Mouse (Mus musculus): Measurements from ENCODE around the gene Kera. TPM values are rescaled to one million over a fixed set of nuclear protein-coding genes. Genes with fewer than 3 reads are reported as not detected.

Gene Kera
- total RNA-seq (2017), result not detected in 2 replicates

DNA sequence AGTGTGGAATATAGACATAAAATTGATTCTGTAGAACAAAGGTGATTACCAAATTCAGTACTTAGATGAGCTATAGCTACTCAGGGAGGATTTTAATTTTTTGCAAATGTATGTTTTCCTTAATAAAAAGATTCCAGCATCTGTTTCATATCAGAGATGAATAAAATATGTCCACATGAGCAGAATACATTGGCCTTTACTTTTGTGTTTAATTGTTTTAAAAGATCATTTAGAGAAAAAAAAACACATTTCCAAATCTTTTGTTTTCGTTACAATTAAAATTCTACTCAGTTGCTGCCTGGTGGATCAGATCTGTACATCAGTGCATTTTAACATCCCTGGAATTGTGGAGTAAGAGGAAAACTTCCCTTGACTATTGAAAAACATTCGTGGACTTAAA lies at the start of gene Kera:
Gene Kera, plus strand, starts transcription at position 301 of the 400 bp plus-strand sequence.
- ATAC-seq (ENCODE audit: extremely low read depth, insufficient number of reproducible peaks, low FRiP score, poor library complexity, severe bottlenecking), result no peak

DNA sequence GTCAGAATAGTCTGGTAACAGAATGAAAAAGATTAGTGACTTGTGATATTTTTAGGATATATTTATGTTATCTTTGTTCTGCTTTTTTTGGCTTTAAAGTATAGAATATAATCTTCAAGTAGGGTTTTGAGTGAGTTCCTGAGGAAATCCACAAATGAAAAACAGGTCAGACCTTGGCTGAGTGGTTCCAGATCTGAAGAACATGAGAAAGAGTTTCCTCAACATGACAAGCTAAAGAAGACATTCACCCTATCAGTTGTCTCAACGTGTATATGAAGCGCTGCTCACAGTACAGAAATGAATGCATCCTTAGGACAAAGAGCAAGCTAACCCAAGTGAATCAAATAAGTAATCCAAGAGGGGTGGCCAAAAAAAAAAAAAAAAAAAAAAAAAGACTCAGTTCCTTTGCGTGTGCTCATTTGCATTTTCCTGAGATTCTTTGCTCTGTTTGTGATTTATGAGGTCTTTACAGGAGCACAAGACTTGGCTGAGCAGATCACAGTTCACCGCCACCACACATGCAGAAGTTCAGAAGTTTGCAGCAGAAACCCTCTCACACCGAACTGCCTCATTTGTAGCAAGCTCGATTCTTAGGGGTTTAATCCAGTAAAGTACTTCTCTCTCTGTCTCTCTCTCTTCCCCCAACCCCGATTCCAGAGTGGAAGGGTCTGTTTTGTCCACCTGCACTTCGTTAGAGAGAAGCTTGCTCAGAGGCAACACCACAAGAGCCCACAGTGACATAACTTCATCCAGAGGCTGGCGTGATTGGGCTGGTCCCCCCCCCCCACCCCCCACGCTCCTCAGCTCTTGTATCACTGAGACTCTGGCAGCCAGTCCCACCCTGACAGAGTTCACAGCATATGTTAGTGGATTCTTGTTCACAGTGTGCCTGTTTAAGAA lies 41.5 kb upstream of the Kera start, which contains the start of gene Lum:
Gene Lum, plus strand, starts transcription at position 172 of the 900 bp plus-strand sequence.
- no peak for ATAC-seq (ENCODE audit: extremely low read depth, insufficient number of reproducible peaks, low FRiP score, poor library complexity, severe bottlenecking)

DNA sequence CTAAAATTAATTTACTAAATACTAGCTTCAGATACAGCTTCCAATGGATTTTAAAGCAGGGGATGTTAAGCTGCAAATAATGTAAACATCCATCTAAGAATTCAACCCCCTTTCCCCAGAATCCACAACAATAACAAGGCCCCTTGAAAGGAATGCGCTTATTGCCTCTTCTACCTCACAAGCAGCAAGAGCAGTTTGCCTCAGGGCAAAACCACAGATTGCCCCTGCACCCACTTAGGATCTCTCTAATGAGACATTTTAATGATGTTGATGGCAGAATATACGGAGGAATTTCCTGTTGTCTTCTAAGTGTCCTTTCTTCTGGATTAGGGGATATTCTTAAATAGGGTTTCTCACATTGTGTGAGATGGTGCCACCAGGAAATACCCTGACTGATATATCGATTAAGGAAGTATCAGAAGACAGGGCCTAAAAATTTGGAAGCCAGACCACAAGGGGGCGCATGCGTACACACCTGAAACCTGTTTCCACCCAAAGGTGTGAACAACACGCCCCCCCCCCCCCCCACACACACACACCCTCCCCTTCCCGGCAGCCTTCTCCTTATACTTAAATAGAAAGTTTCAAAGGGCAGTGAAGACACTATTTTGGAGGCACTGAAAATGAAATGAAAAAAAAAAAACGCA lies 39.1 kb upstream of the Kera start:
- ATAC-seq (ENCODE audit: extremely low read depth, insufficient number of reproducible peaks, low FRiP score, poor library complexity, severe bottlenecking), result no peak

DNA sequence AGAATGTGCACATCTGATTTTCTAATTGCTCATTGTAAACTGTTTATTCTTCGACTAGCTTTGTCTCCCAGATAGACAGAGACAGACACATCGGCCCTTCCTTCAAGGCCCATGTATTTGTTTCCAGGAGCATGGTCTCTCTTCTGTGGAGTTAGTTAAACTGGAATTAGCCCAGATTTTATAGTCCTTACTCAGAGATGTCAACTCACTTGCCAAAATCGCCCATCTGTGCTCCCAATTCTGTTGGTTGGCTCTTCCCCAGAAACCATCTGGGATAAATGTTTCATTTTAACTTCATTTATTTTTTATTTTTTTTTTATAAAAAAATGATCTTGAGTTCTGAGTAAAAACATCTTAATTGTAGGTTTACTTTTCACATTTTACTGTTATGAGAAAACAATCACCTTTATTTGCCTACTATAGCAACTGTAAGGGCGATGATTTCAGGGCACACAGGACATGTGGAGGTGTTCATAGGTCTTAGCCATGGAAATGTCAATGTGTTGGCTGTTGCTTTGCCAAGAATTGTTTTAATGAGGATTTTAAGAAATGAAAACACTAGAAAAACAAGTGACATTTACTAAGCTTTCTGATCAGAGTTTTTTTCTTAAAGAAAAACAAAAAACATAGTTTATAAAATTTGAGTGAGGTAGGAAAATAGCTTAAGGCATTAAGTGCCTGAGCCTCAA lies 24.0 kb upstream of the Kera start:
- ATAC-seq (ENCODE audit: extremely low read depth, insufficient number of reproducible peaks, low FRiP score, poor library complexity, severe bottlenecking), result no peak

DNA sequence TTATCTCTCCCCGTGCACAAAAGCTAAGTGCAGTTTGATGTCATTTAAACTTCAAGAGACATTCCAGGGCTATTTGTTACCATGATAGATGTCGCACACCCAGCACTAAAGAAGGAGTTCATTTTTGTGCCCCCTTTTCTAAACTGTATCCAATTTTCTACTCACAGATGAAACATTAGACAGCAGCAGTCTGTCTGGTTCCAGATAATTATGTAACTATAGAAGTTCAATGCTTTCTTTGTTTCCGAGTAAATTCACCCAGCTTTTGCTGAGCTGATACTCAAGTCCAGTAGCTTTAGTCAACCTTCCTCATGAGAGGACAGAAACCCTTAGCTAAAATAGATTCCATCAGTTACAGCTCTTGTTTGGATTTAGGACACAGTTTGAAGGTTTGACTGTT lies 22.5 kb upstream of the Kera start:
- no peak for ATAC-seq (ENCODE audit: extremely low read depth, insufficient number of reproducible peaks, low FRiP score, poor library complexity, severe bottlenecking)

DNA sequence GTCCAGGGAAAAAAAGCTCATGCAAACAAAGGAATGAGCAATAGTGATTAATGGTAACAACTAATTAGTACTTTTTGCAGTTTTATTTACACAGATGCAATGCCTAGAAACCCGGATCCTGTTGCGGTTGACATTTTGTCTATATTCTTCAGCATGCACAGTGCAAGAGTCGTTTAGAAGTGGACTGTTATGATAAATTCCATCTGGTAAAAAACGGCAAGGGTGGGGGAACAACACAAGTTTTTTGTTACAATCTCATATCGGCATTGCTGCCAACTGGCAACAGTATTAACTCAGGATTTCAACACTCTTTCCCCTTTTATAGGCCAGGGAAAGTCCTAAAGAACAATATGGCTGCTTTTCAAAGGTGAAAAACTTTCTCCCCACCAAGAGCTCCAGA lies 19.5 kb upstream of the Kera start:
- ATAC-seq (ENCODE audit: extremely low read depth, insufficient number of reproducible peaks, low FRiP score, poor library complexity, severe bottlenecking), result no peak

DNA sequence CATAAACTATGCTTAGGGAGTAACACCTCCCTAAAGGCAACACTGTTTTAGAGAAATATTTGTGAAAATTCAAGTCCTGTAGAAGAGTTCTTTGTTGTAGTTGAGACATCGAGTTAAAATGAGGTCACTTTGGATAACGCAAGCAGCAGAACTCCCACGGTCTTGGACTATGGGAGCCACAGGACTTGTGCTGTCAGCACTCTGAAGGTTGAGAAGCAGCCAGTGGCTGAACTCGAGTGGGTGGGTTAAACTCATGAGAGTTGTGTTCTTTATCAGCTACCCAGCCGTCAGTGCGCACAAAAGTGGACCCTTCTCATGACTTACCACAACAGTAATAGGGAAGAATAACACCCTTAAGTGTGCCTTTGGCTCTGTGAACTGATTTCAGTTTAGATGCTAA lies 17.1 kb upstream of the Kera start:
- no peak for ATAC-seq (ENCODE audit: extremely low read depth, insufficient number of reproducible peaks, low FRiP score, poor library complexity, severe bottlenecking)

DNA sequence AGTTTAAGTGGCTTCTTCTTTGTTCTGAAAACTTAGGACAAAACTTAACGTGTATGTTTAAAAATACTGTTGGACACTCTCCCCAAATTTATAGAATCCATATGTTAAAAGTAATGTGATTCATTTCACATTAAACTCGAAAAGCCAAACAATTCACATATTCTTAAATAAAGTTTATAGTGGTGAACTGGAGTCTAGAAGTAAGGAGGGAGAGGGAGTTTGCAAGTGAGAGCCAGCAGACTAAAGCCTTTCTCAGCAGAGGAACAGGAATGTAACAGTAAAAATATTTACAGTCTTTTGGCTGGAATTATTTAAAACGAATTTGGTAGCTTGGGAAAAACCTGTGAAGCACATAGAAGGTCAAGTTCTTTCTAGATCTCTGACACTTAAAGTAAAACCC lies 15.6 kb upstream of the Kera start:
- no peak for ATAC-seq (ENCODE audit: extremely low read depth, insufficient number of reproducible peaks, low FRiP score, poor library complexity, severe bottlenecking)

DNA sequence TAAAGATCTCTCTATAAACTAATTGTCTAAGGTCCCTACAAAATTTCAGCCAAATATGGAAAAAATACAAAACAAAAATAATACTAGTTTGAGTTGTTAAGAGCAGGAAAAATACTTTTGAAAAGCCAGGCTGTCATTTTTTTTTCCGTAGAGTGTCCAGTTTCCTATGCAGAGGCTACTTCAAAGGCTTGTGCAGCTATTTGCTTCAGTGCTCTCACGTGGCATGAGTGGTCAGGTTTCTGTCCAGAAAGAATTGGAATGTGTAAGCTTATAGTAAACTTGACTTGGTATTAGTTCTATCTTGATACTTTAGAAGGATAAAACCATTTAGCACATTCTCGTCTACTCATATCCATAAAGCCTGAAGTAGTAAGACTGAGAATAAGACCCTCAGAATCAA lies 15.0 kb upstream of the Kera start:
- no peak for ATAC-seq (ENCODE audit: extremely low read depth, insufficient number of reproducible peaks, low FRiP score, poor library complexity, severe bottlenecking)

DNA sequence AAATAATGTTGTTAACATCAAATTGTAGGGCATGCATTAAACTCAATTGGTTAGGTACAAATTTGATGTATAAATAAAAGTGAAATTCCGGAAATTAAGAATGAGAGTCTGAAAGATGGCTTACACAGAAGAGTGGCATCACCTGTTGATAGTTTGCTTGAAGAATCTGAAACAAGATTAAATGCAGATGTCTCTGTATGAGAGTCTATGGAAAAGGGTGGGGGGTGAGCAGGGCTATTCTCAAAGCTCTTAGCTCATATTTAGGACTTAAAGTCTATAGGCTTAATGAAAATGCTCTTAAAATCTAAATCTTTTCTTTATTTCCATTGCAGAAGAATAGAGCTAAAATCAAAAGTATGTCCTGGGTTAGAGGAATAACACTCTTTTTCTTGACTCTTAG lies 11.0 kb upstream of the Kera start:
- no peak for ATAC-seq (ENCODE audit: extremely low read depth, insufficient number of reproducible peaks, low FRiP score, poor library complexity, severe bottlenecking)

DNA sequence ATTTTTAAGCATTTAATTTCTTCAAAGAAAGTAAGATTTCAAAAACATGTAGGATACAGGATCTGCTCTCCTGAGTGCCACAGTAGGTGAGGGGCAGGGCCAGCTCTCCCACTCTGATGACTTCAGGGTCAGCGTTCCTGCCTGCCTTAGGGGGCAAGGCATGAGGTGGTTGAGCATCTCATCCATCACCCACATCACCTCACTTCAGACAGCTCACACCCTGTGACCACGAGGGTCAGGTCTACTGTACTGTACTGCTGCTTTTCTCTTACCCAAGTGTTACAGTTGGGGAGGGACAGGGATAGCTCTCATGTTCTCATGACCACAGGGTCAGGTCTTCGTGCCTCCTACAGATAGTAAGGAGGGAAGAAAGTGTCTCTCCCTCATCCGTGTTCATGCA lies 4.9 kb upstream of the Kera start:
- no peak for ATAC-seq (ENCODE audit: extremely low read depth, insufficient number of reproducible peaks, low FRiP score, poor library complexity, severe bottlenecking)

DNA sequence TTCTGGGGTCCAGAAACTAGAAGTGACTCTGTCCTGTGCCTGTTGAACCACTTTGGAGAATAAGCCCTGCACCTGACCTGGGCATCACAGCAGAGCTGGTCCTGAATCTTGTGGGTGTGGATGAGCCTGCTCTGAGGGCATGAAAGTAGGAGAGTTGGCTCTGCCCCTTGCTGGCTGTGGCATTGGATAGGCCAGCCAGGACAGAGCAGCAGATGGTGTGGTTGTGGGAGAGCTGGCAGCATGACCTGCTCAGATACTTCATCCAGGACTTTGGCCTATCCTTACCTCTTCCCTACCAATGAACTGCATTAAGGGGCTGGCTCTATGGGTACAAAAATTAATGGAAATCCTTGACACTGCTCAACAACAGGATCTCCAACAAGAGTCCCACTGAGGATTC lies 3.4 kb upstream of the Kera start:
- ATAC-seq (ENCODE audit: extremely low read depth, insufficient number of reproducible peaks, low FRiP score, poor library complexity, severe bottlenecking), result no peak

DNA sequence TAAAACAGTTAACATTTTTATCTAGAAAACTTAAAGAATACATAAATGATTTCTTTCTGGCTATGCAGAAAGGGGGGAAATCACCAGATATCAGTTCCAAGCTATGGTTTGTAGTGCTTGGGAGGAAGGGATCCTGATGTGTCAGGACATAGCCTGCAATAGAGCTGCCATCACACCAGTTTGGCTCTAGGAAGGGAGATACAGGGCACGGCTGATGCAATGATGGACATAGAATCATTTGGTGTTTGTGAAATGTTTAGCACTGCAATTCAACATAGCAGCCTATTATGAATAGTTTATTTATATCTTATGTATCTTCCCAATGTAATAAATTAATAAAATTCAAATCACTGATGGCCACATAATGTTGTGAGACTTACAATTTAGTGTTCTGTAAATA lies 15.6 kb downstream of the Kera start:
- ATAC-seq (ENCODE audit: extremely low read depth, insufficient number of reproducible peaks, low FRiP score, poor library complexity, severe bottlenecking), result no peak

DNA sequence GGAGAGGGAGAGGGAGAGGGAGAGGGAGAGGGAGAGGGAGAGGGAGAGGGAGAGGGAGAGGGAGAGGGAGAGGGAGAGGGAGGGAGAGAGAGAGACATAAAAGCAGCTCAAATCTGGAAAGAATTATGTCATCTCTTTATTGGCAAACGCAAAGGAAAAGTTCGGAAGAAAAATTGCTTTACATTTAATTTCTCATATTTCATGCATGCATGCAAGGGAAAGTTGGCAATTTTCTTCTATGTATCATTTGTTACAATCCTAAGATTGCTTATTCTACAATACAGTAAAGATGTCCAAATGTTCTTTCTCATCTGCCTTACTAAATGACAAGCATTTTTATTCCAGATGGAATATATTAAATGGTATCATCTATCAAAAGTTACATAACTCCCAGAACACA lies 17.7 kb downstream of the Kera start:
- ATAC-seq (ENCODE audit: extremely low read depth, insufficient number of reproducible peaks, low FRiP score, poor library complexity, severe bottlenecking), result no peak

DNA sequence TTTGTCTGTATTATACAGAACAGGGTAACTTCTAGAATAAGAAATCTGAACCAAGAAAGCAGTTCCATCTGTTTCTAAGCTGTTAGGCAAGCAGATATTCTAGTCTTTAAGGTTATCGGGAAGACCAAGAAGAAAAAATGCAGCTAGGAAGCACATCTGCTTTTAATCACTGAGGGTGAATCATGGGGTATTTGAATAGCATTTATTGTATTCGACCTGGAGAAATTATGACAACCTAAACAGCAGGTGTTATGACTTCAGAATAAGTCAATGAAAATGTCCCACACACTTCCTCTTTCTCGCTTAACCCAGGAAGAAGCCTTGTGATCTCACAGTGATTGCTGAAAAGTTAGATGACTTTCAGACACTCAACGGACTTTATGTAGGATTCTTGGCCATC lies 18.4 kb downstream of the Kera start:
- ATAC-seq (ENCODE audit: extremely low read depth, insufficient number of reproducible peaks, low FRiP score, poor library complexity, severe bottlenecking), result no peak

DNA sequence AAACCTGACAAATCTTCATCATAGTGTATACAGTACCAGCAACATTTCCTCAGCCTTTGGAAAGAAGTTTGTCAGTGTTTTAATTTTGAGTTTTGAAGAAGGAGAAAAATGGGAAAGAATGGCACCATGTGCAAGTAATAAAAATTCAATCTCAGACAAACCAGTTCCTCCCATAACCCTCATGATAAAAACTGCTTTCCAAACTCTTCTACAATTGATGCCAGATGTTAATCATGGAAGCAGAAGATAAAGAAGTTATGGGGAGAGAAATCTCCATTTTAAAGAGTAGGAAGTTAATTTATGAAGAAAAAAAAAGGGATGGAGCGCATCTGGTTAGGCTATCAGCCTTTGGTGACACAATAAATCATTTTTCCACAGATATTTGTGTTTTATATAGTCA lies 19.9 kb downstream of the Kera start:
- ATAC-seq (ENCODE audit: extremely low read depth, insufficient number of reproducible peaks, low FRiP score, poor library complexity, severe bottlenecking), result no peak

DNA sequence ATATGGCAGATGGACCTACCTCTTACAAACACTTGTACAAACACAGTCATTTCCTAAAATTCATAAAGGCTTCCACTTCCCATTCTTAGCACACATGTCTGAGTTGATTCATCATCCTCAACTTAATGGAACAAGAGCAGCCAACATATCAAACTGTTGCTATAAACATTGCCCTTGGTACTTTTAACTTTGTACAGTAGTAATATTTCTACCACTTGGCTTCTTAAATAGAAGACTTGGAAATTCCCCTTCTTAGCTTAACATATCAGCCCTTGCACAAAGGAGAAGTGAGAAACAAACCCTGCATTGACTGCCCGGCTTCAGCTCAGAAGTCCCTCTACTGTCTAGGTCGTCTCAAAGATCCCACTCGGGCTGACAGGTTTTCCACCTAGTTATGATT lies 24.4 kb downstream of the Kera start:
- no peak for ATAC-seq (ENCODE audit: extremely low read depth, insufficient number of reproducible peaks, low FRiP score, poor library complexity, severe bottlenecking)

DNA sequence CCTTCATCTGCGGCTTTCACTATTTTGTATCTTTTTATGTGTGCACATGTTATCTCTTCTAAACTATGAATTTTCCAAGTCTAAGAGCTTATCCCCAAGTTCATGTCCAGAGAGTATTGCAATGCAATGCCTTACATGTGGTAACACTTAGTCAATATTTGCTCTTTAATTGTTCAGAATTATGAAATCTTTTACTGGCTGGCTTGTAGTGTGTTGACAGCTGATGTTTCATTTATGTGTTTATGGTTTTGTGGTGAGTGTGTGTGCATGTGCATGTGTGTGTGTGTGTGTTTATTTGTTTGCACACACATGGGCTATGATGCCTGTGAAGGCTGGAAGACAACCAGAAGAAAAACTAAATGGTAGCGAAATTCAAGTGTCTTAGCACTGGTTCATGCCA lies 35.2 kb downstream of the Kera start:
- no peak for ATAC-seq (ENCODE audit: extremely low read depth, insufficient number of reproducible peaks, low FRiP score, poor library complexity, severe bottlenecking)

DNA sequence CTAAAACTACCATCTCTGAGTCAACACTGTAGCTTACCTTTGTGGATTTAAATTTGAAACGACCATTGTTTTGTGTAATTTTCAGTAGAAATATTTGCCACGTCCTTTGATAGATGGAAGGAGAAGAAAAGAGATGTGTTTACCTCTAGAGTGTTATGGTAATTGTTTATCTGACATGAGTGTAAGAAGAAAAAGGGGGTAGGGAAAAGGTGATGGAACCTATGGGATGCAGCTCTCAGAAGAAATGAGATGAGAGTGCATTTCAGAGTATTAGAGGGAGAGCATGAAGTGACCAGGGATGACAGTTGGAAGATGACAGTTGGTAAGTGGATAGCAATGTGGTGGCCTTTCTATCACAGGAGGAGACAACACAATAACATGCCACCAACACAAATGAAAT lies 37.1 kb downstream of the Kera start, which contains the start of gene Epyc:
Gene Epyc, plus strand, starts transcription at position 301 of the 400 bp plus-strand sequence.
- no peak for ATAC-seq (ENCODE audit: extremely low read depth, insufficient number of reproducible peaks, low FRiP score, poor library complexity, severe bottlenecking)

DNA sequence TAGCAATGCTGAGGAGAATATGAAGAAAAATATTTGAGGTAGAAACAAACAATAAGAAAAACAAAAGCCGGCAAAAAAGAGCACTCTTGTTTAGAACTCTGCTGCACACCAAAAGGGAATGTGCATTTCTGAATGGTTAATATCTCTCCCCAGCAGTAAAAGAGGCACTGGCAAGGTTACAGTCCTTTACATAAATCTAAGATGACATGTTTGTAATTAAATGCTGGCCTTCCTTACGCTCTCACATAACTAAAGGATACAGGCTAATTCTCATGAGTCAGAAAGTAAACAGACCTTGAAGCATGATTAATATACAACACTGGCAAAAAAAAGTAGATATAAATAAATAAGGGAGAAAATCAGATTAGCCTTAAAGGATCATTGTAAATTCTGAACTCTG lies 43.7 kb downstream of the Kera start:
- no peak for ATAC-seq (ENCODE audit: extremely low read depth, insufficient number of reproducible peaks, low FRiP score, poor library complexity, severe bottlenecking)

Measured in neutrophil, adult 5-6 weeks (primary cell).